Mouse (Mus musculus) frontal cortex, adult (tissue): ENCODE results near the gene Gm10037.
"Not testable (repeated sequence)": the region's sequence is repeated elsewhere in the genome, so short reads cannot be mapped to it uniquely, and the experiment has no call there.

ENCODE experiments used
- ATAC-seq: cut with Nextera tagmentation; 2 replicates; pipeline ENCODE4 v1.9.2; 2017; ENCODE audit warnings: mild to moderate bottlenecking, moderate library complexity, mixed read lengths; ENCODE audit not compliant: low TSS enrichment

Gm10037 gene

DNA sequence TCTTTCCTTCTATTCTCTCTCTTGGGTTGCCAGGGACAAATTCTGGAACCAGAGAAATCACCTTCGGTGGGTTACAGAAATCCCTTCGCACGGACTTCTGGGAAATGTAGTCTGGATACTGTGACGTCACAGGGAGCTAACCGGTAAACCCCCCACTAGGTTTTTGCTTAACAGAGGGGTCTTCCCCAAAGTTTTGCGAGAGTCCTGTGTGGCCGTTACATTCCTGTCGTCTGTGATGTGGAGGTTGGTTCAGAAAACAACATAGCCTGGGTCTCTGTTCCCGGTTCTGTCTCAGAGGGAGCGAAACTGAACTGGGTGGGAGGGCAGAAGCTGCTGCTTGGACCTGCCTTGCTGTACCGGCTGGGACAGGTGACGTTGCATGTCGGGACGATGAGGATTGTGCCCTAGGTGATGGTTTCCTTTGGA is at the start of gene Gm10037:
Gene Gm10037, plus strand, starts transcription at position 196 of the 426 bp plus-strand sequence.
- peak; percentile 96 for ATAC-seq

DNA sequence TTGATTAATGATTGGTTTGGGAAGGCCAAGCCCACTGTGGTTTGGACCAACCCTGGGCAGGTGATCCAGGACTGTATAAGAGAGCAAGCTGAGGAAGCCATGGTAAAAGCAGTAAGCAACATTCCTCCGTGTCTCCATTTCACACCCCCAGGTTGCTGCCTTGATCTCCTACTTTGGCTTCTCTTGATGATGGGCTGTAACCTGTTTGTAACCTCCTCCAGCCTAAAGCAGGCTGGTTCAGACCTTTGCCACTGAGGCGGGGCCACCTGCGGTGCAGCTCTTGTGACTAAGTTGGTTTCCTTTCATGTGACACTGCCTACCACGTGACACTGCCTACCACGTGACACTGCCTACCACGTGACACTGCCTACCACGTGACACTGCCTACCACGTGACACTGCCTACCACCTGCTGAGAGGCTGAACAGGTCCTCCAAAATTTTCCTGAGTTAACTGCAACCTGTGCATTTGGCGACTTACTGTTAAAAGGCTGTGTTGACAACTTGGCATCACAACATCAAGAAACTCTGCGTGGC is 38.9 kb upstream of the Gm10037 start:
- no peak for ATAC-seq

- ATAC-seq, result no peak
Observed at GRCm38 (mm10) chr13:67798618-67799017, 32.3 kb upstream of the Gm10037 start.

DNA sequence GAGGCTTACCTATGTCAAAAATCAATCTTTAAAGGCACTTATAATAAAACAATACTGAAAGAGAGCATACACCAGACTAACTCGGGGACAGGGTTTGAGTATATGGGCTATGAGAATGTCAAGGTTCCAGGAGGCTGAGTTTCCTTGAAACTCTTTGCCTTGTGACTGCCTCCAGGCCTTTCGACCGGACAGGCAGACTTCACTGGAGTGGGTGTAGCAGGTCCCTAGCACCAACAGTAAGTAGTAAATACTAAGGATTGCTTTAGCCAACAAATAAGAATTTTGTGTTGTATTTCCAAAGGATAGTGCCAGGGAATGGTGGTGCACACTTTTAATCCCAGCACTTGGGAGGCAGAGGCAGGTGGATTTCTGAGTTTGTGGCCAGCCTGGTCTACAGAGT is 31.8 kb upstream of the Gm10037 start:
- not testable (repeated sequence) for ATAC-seq

DNA sequence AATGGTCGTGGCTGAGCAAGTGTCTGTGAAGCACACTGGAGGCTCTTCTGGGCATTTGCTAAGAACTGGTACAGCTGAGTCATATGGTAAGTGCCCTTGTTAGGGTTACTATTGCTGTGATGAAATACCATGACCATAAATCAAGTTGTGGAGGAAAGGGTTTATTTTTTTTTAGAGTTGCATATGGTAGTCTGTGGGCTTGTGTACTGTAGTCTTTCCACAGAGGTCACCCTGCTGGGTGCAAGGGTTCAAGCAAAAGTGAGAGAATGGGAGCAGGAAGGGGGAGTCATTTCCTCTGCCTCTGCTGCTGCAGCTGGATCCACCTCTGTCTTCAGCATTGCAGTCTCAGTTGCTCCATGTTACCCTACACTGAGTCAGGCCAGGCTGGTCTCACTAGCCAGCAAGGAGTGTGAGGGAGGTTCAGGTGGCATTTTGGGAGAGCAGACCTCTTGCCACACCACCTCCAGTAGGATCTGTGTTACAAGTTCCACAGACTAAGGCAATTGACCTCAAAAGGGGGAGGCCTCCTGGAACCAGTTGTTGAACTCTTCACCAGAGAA is 19.2 kb upstream of the Gm10037 start:
- no peak for ATAC-seq

GRCm38 (mm10) chr13:67812961-67813709 is 17.8 kb upstream of the Gm10037 start:
- ATAC-seq, result peak; percentile 18; the same call in 1 of the 2 replicates

DNA sequence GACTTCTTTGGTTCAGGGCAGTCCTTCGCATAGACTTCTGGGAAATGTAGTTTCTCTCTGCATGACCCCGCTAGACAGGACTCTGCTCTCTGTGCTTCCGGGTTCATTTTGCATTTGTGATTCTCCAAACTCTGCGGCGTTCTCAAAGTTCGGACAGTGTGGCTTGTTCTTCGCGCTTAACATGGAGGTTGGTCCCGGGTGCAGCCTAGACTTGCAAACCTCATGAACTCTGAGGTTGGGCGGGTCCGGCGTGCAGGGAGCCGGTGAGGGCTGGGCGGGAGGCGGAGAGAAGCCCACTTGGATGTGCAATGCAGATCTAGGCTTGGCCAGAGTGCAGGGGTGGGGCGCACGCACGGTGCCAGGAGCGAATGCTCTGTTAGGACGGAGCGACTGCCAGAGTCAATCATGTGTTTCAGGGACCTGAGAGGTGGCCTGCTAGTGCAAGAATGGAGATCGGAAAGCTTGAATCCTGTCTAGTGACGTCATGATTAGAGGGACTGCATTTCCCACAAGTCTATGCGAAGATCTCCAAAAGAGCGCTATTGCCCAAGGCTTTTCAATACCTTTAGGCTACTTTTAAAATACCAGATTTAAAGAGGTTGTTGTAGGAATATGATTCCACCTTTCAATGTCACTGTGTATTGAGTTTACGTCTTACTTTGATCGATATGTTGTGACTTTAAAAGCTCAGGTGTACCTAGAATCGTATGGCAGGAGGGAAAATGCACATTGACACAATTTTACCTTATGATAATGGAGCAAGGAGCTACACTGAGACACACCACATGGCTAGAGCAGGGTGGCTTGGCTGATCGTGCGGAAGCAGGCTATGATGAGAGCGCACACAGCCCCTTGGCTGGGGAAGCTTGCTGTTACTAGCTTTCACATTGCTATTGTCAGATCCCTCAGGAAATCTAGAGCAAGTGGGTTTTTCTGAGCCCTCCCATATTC is 16.9 kb upstream of the Gm10037 start, which contains the start of gene Zfp273:
Gene Zfp273, plus strand, starts transcription at position 31 of the 951 bp plus-strand sequence.
- ATAC-seq, result peak; percentile 98

DNA sequence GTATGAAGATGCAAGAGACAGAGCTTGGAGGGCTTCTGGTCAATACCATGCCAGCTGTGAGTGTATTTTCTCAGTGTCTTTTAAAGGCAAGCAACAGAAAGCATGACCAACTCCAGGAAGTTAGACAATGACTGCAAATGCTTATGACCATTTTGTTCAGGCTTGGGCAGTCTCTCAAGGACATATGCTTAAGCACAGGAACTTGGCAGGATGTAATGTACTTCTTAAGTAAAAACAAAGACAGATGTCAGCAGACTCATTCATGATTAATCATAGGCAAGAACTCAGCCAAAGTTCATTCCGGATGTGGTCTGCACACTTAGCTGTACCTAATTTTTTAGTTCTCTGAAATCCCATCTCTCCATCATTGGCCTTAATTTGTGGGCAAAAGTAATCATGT is 12.3 kb upstream of the Gm10037 start:
- no peak for ATAC-seq

- not testable (repeated sequence) for ATAC-seq
Observed at GRCm38 (mm10) chr13:67833137-67833536, 2.2 kb downstream of the Gm10037 start.

GRCm38 (mm10) chr13:67843775-67844118 is 12.8 kb downstream of the Gm10037 start:
- ATAC-seq, result peak; percentile 20; the same call in 1 of the 2 replicates

GRCm38 (mm10) chr13:67844119-67844852 is 13.4 kb downstream of the Gm10037 start:
- ATAC-seq, result peak; percentile 88

GRCm38 (mm10) chr13:67844853-67845194 is 13.9 kb downstream of the Gm10037 start:
- ATAC-seq, result no peak

DNA sequence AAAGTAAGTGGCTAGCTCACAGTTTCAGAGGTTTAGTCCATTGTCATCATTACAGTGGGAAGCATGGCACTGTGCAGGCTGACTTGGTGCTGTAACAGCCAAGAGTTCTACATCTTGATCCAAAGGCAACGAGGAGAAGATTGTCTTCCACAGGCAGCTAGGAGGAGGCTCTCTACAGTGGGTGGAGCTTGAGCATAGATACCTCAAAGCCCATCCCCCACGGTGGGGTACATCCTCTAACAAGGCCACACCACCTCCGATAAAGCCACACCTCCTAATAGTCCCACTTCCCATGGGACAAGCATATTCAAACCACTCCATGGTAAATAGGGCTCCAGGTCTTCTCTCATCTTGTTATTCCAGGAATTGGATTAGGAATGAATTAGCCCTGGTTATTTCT is 19.5 kb downstream of the Gm10037 start:
- no peak for ATAC-seq

DNA sequence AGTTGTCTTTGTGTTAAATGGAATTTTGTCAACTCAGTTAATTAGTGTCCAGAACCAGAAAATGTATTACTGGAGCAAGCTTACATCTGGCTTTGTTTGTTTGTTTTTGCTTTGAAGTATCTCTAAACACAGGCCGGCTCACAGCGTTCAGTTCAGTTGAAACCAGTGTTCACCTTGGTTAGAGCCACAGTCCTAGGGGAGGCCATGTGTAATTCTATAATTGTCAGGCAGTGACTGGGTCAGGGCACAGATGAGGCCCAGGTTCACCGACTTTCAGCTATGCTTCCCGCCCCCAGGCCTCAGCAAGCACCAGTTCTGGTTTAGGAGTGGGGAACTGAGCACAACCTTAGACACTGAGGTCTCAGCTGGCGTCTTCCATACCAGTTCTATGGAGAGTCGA is 22.2 kb downstream of the Gm10037 start:
- ATAC-seq, result no peak

DNA sequence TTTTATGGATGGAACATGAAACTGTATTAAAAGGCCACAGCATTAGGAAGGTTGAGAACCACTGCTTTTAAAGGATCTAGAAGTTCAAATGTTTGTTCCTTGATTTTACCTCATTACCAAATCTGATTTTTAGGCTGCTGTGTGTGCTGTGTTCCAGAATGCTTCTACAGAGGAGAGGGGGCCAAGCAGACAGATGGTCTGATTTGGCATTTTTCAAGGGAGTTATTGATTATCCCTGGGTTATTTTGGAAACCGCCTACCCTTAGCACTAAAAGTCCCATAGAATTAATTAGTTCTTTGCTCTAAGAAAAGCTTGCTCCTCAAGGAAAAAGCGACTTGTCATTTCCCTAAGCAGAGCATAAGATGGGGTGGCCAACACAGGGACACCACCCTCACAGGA is 23.1 kb downstream of the Gm10037 start:
- ATAC-seq, result peak; percentile 31

DNA sequence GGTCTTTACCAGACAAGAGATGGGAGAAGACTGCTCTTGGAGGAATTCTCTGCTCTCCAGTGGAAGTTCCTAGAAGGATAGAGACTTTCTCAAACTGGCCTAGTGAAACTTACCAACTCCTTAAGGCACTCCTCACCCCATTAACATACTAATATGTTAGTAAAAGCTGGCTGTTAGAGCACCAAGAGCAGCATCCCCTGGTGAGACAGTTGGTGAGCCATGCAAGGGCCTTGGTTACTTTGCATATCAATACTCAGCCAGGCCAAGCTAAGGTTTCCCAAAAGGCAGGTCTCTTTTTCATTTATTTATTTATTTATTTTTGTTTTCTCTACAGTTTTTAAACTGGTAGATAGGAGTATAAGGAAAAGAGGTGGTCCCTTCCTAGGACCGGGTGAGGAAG is 26.4 kb downstream of the Gm10037 start:
- ATAC-seq, result no peak

DNA sequence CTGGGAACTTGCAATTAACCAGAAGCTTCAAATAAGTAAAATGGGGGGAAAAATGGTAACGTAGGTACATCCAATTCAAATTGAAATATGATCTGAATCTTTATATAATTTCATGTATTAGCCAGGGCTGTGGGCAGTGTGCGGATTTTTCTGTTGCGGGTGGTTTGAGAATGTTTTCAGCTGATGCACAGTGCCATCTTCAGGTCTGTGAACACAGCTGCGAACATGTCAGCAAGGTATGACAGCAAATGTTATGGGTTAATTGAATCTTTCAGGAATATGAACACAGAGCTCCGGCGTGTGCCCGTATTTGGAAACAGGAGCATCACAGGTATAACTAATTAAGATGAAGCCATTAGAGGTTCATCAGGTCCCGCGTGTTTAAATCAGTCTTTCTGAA is 31.6 kb downstream of the Gm10037 start:
- no peak for ATAC-seq

- no peak for ATAC-seq
Observed at GRCm38 (mm10) chr13:67863026-67863425, 32.1 kb downstream of the Gm10037 start, which contains the start of gene BC048507. TSS of gene BC048507 (plus strand) at chr13:67863326.

GRCm38 (mm10) chr13:67864764-67865350 is 34.0 kb downstream of the Gm10037 start:
- peak; percentile 34; the same call in 1 of the 2 replicates for ATAC-seq

- 0 out of 2 replicates have a peak, but pooled peaks have one; percentile 62 for ATAC-seq
Observed at GRCm38 (mm10) chr13:67867899-67868298, 37.0 kb downstream of the Gm10037 start.
